Mouse (Mus musculus) lung, embryonic 16.5 days (tissue): ENCODE results near the gene Zfp362. TPM values are rescaled to one million over a fixed set of nuclear protein-coding genes. Genes with fewer than 3 reads are reported as not detected.
A peak's percentile ranks its signal among the peaks of the same experiment; 100 is the strongest.

Experiments used
- ATAC-seq: fragments of 200-750 bp; cut with Nextera tagmentation; 2 replicates; pipeline ENCODE4 v1.8.0; 2017; ENCODE audit warnings: low read depth, mild to moderate bottlenecking, moderate library complexity
- H3K27ac ChIP-seq: fragments of 300-500 bp; sonication (generic); 2 replicates; pipeline ENCODE4 v1.5.1; 2014; ENCODE audit warnings: mild to moderate bottlenecking, control low read depth, low read length
- H3K27me3 ChIP-seq: fragments of 300-500 bp; sonication (generic); 2 replicates; pipeline ENCODE4 v1.6.1; 2014; ENCODE audit warnings: low read depth, low read length, mixed read lengths; ENCODE audit not compliant: control insufficient read depth, insufficient read depth
- H3K36me3 ChIP-seq: fragments of 300-500 bp; sonication (generic); 2 replicates; pipeline ENCODE4 v1.6.1; 2014; ENCODE audit warnings: low read length; ENCODE audit not compliant: control insufficient read depth, insufficient read depth
- H3K4me1 ChIP-seq: fragments of 300-500 bp; sonication (generic); replicated peaks from 2 replicates; pipeline ENCODE4 v1.6.1; 2014; ENCODE audit warnings: low read length, mixed read lengths; ENCODE audit not compliant: control insufficient read depth, insufficient read depth
- H3K4me2 ChIP-seq: fragments of 300-500 bp; sonication (generic); 2 replicates; pipeline ENCODE4 v1.6.1; 2014; ENCODE audit warnings: low read depth, low read length, control low read depth
- H3K4me3 ChIP-seq: fragments of 300-500 bp; sonication (generic); 2 replicates; pipeline ENCODE4 v1.5.1; 2014; ENCODE audit warnings: mild to moderate bottlenecking, low read length, control low read depth
- H3K9ac ChIP-seq: fragments of 300-500 bp; sonication (generic); 2 replicates; pipeline ENCODE4 v1.6.1; 2014; ENCODE audit warnings: low read length, control low read depth
- H3K9me3 ChIP-seq: fragments of 300-500 bp; sonication (generic); 2 replicates; pipeline ENCODE4 v1.6.1; 2016; ENCODE audit warnings: low read length; ENCODE audit not compliant: control insufficient read depth
- WGBS: fragments of 180-500 bp; shearing (Covaris S2); extraction: QIAGEN DNeasy Blood & Tissue Kit; methylation state at CpG from one replicate; pipeline ENCODE4 v1.1.7; 2014; 5-methylcytosine and 5-hydroxymethylcytosine counted together
- polyA plus RNA-seq: library from polyadenylated mRNA; unstranded; fragments of >200 nt; fragmentation: Nextera tagmentation; extraction: Ambion mirVana; gene quantifications from 2 replicates; pipeline ENCODE4 v1.2.1, GENCODE M21; 2015

Gene Zfp362
- polyA plus RNA-seq, 1 experiment from 2014 or later = 33.6 TPM

DNA sequence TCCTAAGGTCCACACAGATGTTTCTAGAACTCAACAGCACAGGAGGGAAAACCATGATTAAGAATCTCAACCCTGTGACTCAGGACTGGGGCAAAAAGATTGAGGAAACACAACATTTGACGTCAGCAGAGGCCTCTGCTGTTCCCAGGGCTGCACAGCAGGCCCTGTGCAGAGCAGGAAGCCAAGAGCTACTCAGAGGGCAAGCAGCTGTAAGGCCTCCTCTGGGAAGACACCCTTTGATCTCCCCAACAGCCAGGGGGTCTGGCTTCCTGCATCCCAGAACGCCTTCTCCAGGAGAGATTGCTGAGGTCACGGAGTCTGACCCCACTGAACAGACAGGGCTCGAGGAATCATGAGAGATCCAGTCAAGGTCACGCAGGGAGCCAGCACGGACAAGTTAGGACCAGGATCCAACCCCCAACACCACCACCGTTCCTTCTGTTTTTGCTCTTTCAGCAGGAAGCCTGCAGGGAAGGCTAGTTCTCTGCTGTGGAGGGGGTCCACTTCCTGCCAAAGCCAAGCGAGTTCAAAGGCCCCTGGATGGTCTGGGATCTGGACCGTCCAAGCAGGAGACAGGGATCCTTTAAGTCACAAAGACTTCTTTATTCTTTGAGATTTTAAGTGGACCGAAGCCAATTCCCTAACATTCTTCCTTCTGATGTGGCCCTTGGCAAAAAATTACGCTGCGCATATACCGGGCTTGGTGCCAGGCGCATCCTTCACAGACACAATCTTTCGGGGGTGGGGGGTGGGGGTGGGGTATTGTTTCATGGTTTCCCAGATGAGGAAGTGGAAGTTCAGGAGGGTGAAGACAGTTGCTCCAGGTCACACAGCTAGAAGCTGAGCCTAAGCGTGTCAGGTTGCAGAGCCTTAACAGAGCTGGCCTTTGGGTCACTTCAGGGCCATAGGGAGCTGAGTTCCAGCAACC, 34.2 kb upstream of the Zfp362 start:
- 6% methylated on average over 16 of the region's 16 CpGs for WGBS
- Histone ChIP-seq H3K36me3 (no peaks in the 10 kb centered on the region), H3K27ac (peak overlapping the region; percentile 98), H3K4me3 (no peak overlapping the region), H3K4me1 (peaks cover 36% of the 10 kb centered on the region), H3K27me3 (no peaks in the 10 kb centered on the region), H3K4me2 (no peak overlapping the region; the same call in 1 of the 2 replicates), H3K9ac (no peak overlapping the region), H3K9me3 (no peaks in the 10 kb centered on the region)
- ATAC-seq = peak; percentile 91

DNA sequence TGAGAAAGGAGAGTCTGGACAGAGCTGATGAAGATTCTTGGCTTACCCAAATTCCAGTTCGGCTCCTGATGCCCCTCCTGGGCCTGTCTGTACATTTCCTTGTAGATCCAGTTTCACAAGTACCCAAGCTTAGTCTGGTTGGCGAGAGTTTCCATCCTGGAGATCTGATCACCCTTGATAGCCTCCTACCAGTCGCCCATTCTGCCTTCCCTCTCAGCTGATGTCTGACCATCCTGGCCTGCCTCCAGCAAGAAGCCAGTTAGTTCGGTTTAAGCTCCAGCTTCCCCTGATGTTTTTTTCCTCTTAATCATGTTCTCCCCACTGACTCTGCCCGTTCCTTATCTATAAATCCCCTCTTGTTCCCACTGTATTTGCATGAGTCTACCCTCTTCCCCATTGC, 32.4 kb upstream of the Zfp362 start:
- Histone ChIP-seq H3K27ac (peak overlapping the region; percentile 98; the same call in 1 of the 2 replicates), H3K4me2 (no peak overlapping the region), H3K27me3 (no peaks in the 10 kb centered on the region), H3K4me3 (no peak overlapping the region), H3K4me1 (peaks cover 36% of the 10 kb centered on the region), H3K9ac (no peak overlapping the region), H3K36me3 (no peaks in the 10 kb centered on the region), H3K9me3 (no peaks in the 10 kb centered on the region)
- 17% methylated on average over 5 of the region's 5 CpGs for WGBS
- ATAC-seq = no peak

DNA sequence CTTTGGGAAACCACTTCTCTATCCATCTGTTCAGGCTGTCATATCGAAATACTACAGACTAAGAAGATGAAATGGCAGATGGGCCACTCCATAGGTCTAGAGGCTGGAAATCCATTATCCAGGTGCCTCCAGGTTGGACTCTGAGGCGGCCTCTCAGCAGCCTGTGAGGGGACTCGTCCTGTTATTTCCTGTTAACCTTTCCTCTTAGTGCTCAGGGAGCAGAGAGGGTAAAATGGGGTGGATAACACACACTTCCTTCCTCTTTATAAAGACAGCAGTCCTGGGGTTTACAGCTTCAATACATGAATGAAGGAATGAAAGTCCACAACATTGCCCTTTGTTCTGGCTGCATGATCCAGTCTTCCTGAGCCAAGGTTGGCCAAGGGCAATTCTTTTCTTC, 18.3 kb upstream of the Zfp362 start:
- no peak overlapping the region for H3K4me2 ChIP-seq
- WGBS = 56% methylated on average over 3 of the region's 3 CpGs
- no peak for ATAC-seq

DNA sequence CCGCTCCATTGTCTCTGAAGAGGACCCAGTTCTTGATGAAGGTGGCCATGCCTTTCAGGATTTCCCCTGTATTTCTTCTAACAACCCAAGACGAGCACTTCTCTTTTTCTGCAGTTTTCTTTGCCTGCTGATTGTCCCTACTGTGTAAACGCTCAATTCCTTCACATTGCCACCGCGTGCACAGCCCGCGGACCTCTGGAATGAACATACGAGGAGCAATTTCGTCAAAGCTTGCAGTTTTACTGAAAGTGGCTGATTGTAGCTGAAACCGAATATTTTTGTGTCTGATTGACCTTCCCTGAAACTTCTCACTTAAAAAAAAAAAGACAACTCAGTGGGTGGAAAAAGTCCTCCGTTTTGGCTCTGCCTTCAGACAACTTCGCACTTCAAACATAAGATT, 14.7 kb upstream of the Zfp362 start:
- Histone ChIP-seq H3K27ac (0 out of 2 replicates have a peak overlapping the region, but pooled peaks have one; percentile 7), H3K4me2 (no peak overlapping the region), H3K9ac (no peak overlapping the region), H3K4me1 (peaks cover 9% of the 10 kb centered on the region), H3K4me3 (no peak overlapping the region), H3K27me3 (no peaks in the 10 kb centered on the region), H3K36me3 (no peaks in the 10 kb centered on the region), H3K9me3 (no peaks in the 10 kb centered on the region)
- WGBS = 31% methylated on average over 12 of the region's 12 CpGs
- no peak for ATAC-seq

More for the DNA sequence above, 18.3 kb upstream of the Zfp362 start:
- Histone ChIP-seq H3K4me3 (no peak overlapping the region), H3K36me3 (no peaks in the 10 kb centered on the region), H3K4me1 (peaks cover 7% of the 10 kb centered on the region), H3K27me3 (no peaks in the 10 kb centered on the region), H3K27ac (no peak overlapping the region), H3K9ac (no peak overlapping the region), H3K9me3 (no peaks in the 10 kb centered on the region)

DNA sequence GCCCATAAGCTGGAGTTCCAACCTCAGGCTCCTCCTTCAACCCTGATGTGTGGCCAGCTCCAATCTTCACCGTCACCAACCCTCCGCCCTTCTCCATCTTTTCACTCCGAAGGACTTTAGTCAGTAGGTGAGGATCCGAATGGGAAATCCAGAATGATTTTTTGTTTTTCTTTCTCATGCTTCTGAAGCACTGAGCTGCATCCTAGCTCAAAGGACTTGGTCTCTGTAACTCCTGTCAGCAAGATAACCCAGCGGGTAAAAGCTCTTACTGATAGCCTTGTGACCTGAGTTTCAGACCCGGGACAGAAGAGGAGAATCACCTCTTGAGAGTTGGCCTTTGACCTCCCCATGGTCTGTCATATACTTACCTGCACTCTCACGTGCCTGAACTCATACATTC, 11.2 kb upstream of the Zfp362 start:
- H3K4me2 ChIP-seq = no peak overlapping the region
- H3K4me3 ChIP-seq = no peak overlapping the region
- 41% methylated on average over 7 of the region's 7 CpGs for WGBS
- H3K36me3 ChIP-seq = no peaks in the 10 kb centered on the region
- ATAC-seq = no peak
- H3K27me3 ChIP-seq = no peaks in the 10 kb centered on the region
- no peak overlapping the region for H3K27ac ChIP-seq
- H3K9me3 ChIP-seq = no peaks in the 10 kb centered on the region
- no peak overlapping the region for H3K9ac ChIP-seq
- H3K4me1 ChIP-seq = peaks cover 13% of the 10 kb centered on the region

DNA sequence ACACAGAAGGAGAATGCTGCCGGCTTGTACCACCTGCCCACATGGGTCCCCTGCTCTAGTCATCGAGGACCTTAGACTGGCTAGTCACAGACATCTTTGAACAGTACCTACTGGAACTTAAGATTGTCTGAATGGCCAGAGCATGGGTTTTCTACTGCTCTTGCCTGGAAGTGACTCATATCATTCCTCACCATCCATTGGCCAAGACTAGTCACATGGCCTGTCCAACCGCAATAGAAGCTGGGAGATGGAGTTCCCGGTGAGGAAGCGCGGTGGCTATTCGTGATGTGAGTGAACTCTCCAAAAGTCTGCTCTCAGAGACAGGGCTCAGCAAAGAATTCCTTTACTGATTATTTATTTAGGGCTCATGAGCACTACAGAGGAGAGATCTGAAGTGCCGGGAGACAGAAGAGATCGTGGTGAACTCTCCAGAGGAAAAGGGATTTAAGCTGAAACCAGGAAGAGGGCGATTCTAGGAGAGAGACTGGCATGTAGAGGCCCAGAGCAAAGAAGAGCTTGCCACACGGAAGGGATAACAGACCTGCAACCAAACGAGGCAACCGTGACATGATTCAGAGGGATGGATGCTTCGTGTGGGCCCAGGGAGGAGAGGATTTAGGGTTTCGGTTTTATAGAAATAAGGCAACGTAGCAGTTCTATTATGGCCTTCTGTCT, 5.7 kb upstream of the Zfp362 start:
- Histone ChIP-seq H3K9ac (peak overlapping the region; percentile 68), H3K9me3 (no peaks in the 10 kb centered on the region), H3K27ac (peak overlapping the region; percentile 56), H3K4me1 (peaks cover 16% of the 10 kb centered on the region), H3K27me3 (no peaks in the 10 kb centered on the region), H3K4me2 (peak overlapping the region; percentile 68), H3K4me3 (peak overlapping the region; percentile 67), H3K36me3 (no peaks in the 10 kb centered on the region)
- peak; percentile 90 for ATAC-seq
- WGBS = 10% methylated on average over 16 of the region's 16 CpGs

DNA sequence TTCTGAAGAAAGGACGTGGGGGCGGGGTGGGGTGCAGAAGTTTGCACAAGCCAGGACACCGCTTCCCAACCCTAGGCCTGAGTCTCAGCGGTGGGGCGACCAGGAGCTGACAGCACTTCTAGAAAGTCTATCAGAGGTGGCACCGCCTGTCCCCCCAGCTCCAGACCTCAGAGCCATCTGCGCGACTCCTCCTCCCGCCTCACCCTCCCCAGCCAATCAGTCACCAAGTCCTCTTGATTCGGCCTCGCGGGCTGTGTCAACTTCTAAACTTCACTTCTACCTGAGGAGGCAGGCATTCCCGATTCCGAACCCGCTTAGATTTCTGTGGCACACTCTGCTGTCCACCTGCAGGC, 958 bp upstream of the Zfp362 start:
- WGBS = under 1% methylated on average over 15 of the region's 15 CpGs
- Histone ChIP-seq H3K9me3 (no peaks in the 10 kb centered on the region), H3K27me3 (no peaks in the 10 kb centered on the region), H3K4me1 (peaks cover 40% of the 10 kb centered on the region), H3K9ac (peak overlapping the region; percentile 99), H3K4me3 (peak overlapping the region; percentile 85), H3K4me2 (peak overlapping the region; percentile 95), H3K27ac (peak overlapping the region; percentile 99), H3K36me3 (no peaks in the 10 kb centered on the region)
- ATAC-seq = peak; percentile 63

DNA sequence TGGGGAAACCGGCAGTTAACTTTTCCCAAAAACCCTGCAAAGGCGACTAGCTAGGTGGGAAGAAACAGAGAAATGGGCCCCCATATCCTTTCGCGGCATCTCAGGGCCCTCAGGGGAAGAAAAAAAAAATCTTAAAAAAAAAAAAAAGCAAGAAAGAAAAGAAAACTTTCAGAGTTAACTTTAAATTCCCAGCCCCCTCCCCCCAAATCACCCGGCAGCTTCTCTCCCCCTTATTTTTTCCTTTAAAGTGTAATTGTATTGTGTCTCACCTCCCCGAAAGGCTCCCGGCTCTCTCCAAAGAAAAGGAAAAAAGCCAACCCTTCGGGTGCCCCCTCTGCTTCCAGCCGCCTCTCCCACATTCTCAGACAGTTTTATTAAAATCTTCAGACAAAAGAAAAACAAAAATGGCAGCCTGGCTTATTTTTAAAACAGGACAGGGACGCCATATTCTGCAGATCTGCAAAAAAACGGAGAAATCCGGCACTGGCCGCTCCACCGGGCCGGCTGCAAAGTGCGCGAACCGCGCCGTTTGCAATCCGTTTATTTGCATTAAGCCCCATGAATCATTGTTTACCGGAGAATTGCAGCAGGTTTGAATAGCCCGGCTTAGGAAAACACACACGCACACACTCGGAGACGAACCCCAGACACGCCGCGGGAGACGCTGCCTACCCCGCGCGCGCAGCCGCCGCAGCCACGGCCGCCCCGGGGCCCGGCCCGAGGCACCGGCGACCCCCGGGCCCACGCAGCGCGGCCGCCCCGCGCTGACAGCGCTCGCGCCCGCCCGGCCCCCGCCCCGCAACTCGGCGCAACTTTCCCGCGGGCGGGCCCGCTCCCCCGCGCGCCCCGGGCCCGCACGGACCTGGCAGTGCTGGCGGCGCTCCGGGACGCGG, 449 bp downstream of the Zfp362 start:
- Histone ChIP-seq H3K4me2 (peak overlapping the region; percentile 95), H3K36me3 (no peaks in the 10 kb centered on the region), H3K4me1 (peaks cover 38% of the 10 kb centered on the region), H3K27ac (peak overlapping the region; percentile 99), H3K27me3 (no peaks in the 10 kb centered on the region), H3K4me3 (peak overlapping the region; percentile 85), H3K9me3 (no peaks in the 10 kb centered on the region), H3K9ac (peak overlapping the region; percentile 99)
- WGBS = under 1% methylated on average over 45 of the region's 74 CpGs
- peak; percentile 13; the same call in 1 of the 2 replicates for ATAC-seq
